9 mouse cellular contexts compared by ENCODE assay signal in the genomic region with DNA sequence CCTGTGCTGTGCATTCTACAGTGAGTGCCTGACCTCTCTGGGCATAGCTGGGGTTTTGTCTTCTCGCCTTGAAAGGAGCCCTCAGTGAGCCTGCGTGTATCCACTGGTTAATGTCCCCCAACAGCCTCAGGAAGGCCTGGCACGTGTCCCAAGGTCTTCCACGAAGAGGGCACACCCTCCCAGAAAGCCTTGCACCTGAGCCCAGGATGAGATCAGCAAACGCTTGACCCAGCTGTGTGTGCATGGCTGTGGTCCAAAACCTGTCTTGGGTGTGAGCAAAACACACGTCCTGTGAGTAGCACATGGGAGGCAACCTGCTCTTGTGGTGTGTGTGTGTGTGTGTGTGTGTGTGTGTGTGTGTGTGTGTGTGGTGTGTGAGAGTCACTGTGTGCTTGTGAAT. TPM values are rescaled to one million over a fixed set of nuclear protein-coding genes. Genes with fewer than 3 reads are reported as not detected.
DNase-seq lines count a peak whose midpoint lies in the region; ATAC-seq lines count a peak whose summit lies in the region.
"Had no signal": no experiment of that assay in that cellular context is flagged by ENCODE, and none has a peak within 500 bp of the region (broad histone marks: within the 10 kb centered on the region; RNA-seq: fewer than 3 reads in every experiment).

No protein-coding gene starts in this region.

- peak; percentile 66 for DNase-seq in forebrain, embryonic 14.5 days (ENCODE audit: low spot score)
- no peak for DNase-seq in forebrain, embryonic 10.5 days (ENCODE audit: extremely low spot score, low spot score)
- peak; percentile 72 for DNase-seq in NIH3T3 (ENCODE audit: low read depth)
- no peak for DNase-seq in frontal cortex, adult 2 months (ENCODE audit: extremely low spot score in 1 of 2, low spot score in 1 of 2)
- DNase-seq in thymus, postnatal 36 days = no peak
- no peak for DNase-seq in frontal cortex, postnatal 10 days (ENCODE audit: low spot score in 2 of 2)

- H3K4me1 ChIP-seq in forebrain, embryonic 14.5 days (ENCODE audit: control insufficient read depth, insufficient read depth, low read length) = peaks cover 7% of the 10 kb centered on the region
- peaks cover 27% of the 10 kb centered on the region for H3K4me1 ChIP-seq in forebrain, embryonic 10.5 days
- peaks cover 20% of the 10 kb centered on the region for H3K4me1 ChIP-seq in heart, embryonic 16.5 days (ENCODE audit: control insufficient read depth, insufficient read depth, low read length)
- H3K4me1 ChIP-seq in lung, embryonic 15.5 days = peaks cover 31% of the 10 kb centered on the region

- no peaks in the 10 kb centered on the region for H3K9me3 ChIP-seq in forebrain, embryonic 14.5 days (replicated peaks; ENCODE audit: control insufficient read depth, low read length)
- H3K9me3 ChIP-seq in forebrain, embryonic 10.5 days = no peaks in the 10 kb centered on the region
- no peaks in the 10 kb centered on the region for H3K9me3 ChIP-seq in heart, embryonic 16.5 days (replicated peaks; ENCODE audit: control insufficient read depth, low read length)
- no peaks in the 10 kb centered on the region for H3K9me3 ChIP-seq in lung, embryonic 15.5 days
- H3K9me3 ChIP-seq: megakaryocyte, embryonic 14.5 days had no signal

- no peak overlapping the region for H3K27ac ChIP-seq in forebrain, embryonic 14.5 days (ENCODE audit: low read depth, low read length)
- H3K27ac ChIP-seq in forebrain, embryonic 10.5 days = no peak overlapping the region
- peak overlapping the region; percentile 89 for H3K27ac ChIP-seq in heart, embryonic 16.5 days (ENCODE audit: low read length)
- H3K27ac ChIP-seq in lung, embryonic 15.5 days = peak overlapping the region; percentile 95

- H3K9ac ChIP-seq in forebrain, embryonic 14.5 days (ENCODE audit: low read length) = no peak overlapping the region
- H3K9ac ChIP-seq in heart, embryonic 16.5 days (ENCODE audit: low read length) = no peak overlapping the region; the same call in 1 of the 2 replicates
- no peak overlapping the region for H3K9ac ChIP-seq in lung, embryonic 15.5 days

- H3K4me2 ChIP-seq in forebrain, embryonic 14.5 days (ENCODE audit: low read length) = no peak overlapping the region
- no peak overlapping the region for H3K4me2 ChIP-seq in heart, embryonic 16.5 days (ENCODE audit: low read depth, low read length)
- H3K4me2 ChIP-seq in lung, embryonic 15.5 days = no peak overlapping the region

- H3K27me3 ChIP-seq in forebrain, embryonic 14.5 days (replicated peaks; ENCODE audit: control insufficient read depth, insufficient read depth, low read length) = no peaks in the 10 kb centered on the region
- H3K27me3 ChIP-seq in forebrain, embryonic 10.5 days (ENCODE audit: poor library complexity, severe bottlenecking) = no peaks in the 10 kb centered on the region
- H3K27me3 ChIP-seq in heart, embryonic 16.5 days (ENCODE audit: control insufficient read depth, insufficient read depth, low read length) = no peaks in the 10 kb centered on the region
- no peaks in the 10 kb centered on the region for H3K27me3 ChIP-seq in lung, embryonic 15.5 days

- H3K4me3 ChIP-seq in forebrain, embryonic 14.5 days (ENCODE audit: low read depth, low read length) = no peak overlapping the region
- no peak overlapping the region for H3K4me3 ChIP-seq in forebrain, embryonic 10.5 days
- no peak overlapping the region for H3K4me3 ChIP-seq in heart, embryonic 16.5 days (ENCODE audit: low read length)
- no peak overlapping the region for H3K4me3 ChIP-seq in lung, embryonic 15.5 days
- H3K4me3 ChIP-seq: megakaryocyte, embryonic 14.5 days had no signal

- H3K36me3 ChIP-seq in forebrain, embryonic 14.5 days (ENCODE audit: control insufficient read depth, insufficient read depth, low read length) = no peaks in the 10 kb centered on the region
- H3K36me3 ChIP-seq in forebrain, embryonic 10.5 days (replicated peaks) = no peaks in the 10 kb centered on the region
- no peaks in the 10 kb centered on the region for H3K36me3 ChIP-seq in heart, embryonic 16.5 days (ENCODE audit: control insufficient read depth, insufficient read depth)
- no peaks in the 10 kb centered on the region for H3K36me3 ChIP-seq in lung, embryonic 15.5 days

- WGBS in forebrain, embryonic 14.5 days = 37% methylated on average over 6 of the region's 6 CpGs
- WGBS in forebrain, embryonic 10.5 days = 78% methylated on average over 6 of the region's 6 CpGs
- WGBS in heart, embryonic 16.5 days = 13% methylated on average over 6 of the region's 6 CpGs
- 15% methylated on average over 6 of the region's 6 CpGs for WGBS in lung, embryonic 15.5 days

- ATAC-seq in forebrain, embryonic 14.5 days = peak; percentile 35
- ATAC-seq in heart, embryonic 16.5 days (replicated peaks; ENCODE audit: extremely low read depth, insufficient read depth, low FRiP score) = peak; percentile 21; the same call in 1 of the 2 replicates
- peak; percentile 27 for ATAC-seq in lung, embryonic 15.5 days (ENCODE audit: borderline replicate concordance, extremely low read depth, low FRiP score, low TSS enrichment)

RNA-seq across cellular contexts. Expression of a gene that starts 28.9 kb away (rescaled TPM):
- polyA plus RNA-seq in forebrain, embryonic 14.5 days (2014; fragmentation: Nextera tagmentation; extraction: Ambion mirVana) = 12.2 and 14.7 TPM in 2 replicates
- 10.0 and 11.4 TPM in 2 replicates for polyA plus RNA-seq in forebrain, embryonic 10.5 days (2016; fragmentation: Nextera tagmentation; extraction: Ambion mirVana)
- polyA plus RNA-seq in heart, embryonic 16.5 days (2015; fragmentation: Nextera tagmentation; extraction: Ambion mirVana) = 13.0 and 18.6 TPM in 2 replicates
- 32.7 and 35.4 TPM in 2 replicates for polyA plus RNA-seq in lung, embryonic 15.5 days (2015; fragmentation: Nextera tagmentation; extraction: Ambion mirVana)
- 14.1 and 18.7 TPM in 2 replicates for polyA plus RNA-seq in frontal cortex, adult 2 months (2012; rRNA removed)

Comparison
In these comparisons a context has a peak if more than half of its experiments do, and no peak if none do; other contexts are left out.
1. DNase-seq: peak in forebrain, embryonic 14.5 days (single experiment) and NIH3T3 (single experiment); none in forebrain, embryonic 10.5 days (single experiment), frontal cortex, adult 2 months (0 of 2), thymus, postnatal 36 days (0 of 2) and frontal cortex, postnatal 10 days (0 of 2).
2. H3K27ac ChIP-seq: peak in heart, embryonic 16.5 days (single experiment) and lung, embryonic 15.5 days (single experiment); none in forebrain, embryonic 14.5 days (single experiment) and forebrain, embryonic 10.5 days (single experiment).
3. Peak in every context shown above with its lines, with median percentiles within 50 percentile points of each other: ATAC-seq.